Mouse (Mus musculus): ENCODE measurements around the gene Srebf2.

Srebf2 gene

DNA sequence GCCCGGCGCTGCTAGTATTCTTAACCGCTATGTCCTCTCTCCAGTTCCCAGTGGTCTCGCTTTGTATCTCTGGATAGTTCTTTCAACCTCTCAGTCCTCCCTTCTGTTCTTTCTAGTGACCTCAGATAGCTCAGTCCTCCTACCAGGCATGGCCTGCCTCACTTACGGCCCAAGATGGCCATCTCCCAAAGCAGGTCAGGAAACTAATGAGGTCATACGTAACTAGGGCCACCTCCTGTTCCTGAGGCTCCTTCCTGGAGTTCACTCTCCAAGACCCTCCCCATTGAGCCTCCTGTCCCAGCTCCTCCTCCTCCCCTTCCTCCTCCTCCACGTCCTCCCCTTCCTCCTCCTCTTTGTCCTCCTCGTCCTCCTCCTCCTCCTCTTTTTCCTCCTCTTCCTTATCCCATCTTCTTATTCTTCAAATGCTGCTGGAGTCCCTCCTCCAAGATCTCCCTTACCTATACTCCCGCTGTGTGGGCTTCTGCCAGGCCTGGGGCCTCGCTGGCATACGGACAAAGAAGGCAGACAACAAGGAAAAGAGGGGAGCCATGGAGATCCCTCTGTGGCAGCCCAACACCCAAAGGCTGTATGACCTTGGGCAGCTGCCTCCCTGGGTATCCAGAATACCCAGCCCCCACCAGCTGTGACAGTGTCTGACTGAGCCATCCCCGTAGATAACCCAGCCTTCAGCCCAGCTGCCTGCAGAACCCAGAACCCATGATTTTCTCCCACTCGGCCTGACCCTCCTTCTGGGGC is 62.5 kb downstream of the Srebf2 start:
- DNase-seq, result no peak

DNA sequence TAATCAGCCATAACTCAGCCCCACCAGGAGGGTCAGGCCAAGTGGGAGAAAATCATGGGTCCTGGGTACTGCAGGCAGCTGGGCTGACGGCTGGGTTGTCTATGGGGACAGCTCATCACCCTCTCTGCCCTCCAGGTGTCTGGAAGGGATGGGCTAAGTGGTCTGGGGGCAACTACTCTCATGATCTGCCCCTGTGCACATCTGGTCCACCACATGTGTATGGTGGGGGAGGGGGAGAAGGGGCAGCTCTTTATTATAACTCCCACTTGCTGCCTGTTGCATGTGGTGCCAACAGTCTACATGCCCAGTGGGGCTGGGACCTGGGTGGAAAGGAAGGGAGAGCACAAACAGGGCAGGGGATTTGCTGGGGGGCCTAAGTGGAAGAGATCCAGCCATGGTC is 63.8 kb downstream of the Srebf2 start:
- no peak for DNase-seq

DNA sequence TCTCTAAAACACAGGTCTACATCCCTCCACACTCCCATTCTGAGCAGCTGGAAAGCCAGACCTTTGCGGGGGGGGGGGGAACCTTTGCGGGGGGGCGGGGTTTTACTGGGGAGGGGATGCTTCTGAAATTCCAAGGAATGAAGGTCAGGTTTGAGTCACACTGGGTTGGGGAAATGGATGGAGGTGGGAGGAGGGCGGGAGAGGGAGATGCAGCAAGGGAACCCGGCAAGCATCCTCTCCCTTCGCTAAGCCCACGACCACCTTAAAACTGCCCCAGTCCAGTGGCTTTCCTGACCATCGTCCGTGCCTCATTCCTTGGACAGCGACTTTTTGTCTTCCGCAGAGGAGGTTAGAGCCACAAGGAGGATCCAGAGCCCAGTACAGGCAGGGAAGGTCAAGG is 64.3 kb downstream of the Srebf2 start:
- no peak for DNase-seq

DNA sequence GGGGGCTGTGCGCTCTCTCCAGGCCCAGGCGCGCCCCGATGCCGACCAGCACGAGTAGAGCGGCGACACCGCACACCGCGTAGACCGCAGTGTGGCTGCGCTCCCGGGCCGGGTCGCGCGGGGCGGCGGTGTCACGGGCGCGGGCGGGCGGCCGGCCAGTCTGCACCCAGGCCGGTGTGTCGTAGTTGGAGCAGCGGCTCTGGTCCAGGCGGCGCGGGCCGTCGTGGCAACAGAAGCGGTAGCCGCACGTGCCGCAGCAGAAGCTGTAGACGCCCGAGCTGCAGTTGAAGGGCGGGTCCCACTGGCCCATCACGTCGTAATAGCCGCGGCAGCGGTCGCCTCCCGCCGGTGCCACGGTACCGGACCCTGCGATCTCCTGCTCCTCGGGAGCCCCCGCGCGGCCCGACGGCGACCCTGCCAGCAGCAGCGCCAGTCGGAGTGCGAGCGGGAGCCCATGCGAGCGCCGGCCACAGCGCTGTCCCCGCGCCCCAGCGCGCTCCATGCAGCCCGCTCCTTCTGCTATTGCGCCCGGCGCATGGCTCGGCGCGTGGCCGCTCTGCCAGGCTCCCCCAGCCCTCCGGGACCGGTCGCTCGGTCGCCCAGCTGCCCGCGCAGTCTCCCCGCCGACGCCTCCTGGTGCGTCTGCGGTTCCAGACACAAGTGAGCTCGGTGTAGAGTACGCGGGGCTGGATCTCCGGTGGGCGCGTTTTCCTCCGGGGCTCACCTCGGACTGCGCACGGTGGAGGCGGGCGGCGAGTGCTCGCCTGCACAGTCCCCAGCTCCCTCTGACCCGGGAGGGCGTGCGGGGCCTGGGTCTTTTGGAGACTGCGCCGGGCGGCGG is 65.2 kb downstream of the Srebf2 start:
- DNase-seq, result peak; percentile 39

DNA sequence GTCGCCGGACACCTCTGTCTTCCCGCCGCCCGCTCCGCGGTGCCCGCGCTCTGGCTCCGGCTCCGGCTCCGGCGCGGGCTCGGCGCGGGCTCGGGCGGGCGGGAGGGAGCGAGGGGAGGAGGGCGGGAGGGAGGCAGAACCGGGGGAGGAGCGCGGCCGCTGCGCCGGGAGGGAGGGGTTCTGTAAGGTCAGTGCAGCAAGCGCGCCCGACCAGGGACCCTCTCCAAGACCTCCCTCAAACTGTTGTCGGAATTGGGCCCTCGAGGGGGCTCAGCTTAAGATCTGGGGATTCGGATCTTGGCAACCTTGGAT is 65.7 kb downstream of the Srebf2 start, which contains the start of gene Shisa8:
Shisa8 (minus strand) TSS at position 64 of the 312 bp plus-strand sequence.
- no peak for DNase-seq

DNA sequence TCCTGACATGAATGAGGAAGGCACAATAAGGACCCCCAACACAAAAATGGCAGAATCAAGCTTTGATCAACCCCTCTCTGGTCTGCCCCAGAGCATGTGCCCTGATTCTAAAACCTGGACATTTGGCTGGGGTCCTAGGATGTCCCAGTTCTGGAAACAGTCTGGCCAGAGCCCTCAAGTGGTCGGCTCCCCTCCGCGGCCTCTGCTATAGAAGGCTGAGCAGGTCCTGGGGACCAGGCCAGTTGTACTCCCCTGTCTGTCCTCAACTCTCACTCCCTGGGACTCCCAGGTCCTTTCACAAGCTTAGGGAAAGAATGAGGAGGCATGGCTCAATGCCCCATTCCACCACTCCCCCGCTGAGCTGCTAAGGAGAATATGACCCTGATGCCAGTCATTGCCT is 66.2 kb downstream of the Srebf2 start:
- DNase-seq, result no peak

DNA sequence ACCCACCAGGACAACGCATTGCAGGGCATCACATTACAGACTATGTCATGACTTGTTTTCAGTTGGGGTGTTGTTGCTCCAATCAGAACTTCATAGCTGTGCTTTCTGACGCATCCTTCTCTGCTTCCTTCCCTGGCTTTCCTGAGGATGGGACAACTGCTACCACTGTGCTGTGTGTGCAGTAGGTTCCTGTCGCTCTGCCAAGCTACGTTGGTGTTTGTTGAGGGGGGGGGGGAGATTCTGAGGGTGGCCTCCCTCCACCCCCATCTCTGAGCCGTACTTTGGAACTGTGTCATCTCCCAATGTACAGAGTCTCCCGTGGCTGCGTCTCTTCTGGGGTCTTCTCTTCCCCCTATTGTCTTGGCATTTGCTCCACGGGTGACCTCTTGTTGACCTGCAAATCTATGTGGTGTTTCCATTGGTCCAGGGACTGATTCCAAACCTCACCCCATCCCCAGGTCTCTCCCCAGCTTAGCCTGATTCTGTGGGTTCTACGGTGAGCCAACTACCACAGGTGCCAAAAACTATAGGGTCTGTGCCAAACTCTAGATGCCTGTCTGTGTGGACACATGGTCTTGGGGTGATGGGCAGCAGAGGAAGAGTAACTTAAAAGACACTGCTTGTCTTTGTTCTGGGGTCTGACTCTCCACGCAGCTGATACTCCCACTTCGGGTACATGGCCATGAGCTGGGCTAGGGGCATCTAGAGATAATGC is 68.5 kb downstream of the Srebf2 start:
- no peak for DNase-seq

DNA sequence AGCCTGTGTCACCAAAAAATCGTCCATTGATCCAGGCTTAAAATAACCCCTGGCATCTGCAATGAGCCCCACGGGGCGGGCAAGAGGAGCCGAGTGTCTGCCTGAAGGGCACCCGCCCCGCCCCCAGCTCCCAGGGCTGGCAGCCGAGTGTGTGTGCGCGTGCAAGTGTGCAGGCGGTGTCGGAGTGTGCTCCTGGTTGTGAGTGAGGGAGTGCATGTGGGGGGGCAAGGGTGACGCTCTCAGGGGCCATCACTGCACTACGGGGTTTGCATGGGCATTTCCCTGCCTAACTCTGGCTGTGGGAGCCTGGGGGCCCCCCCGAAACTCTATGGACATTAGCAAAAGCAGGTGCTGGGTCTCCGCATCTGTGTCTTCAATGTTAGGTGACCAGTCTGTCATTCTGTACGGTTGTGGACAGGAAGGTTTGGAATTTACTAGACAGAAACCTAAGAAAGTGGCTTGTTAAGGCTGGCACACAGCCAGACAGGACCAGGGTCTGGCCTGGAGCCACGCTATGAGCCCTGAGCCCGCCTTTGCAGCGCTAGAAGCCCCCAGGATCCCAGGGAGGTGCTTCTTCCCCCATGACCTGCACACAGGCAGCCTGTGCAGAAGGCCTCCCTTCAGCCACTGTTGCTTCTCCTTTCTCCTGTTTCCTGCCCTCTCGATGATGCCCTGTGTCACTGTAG is 69.3 kb downstream of the Srebf2 start:
- no peak for DNase-seq

DNA sequence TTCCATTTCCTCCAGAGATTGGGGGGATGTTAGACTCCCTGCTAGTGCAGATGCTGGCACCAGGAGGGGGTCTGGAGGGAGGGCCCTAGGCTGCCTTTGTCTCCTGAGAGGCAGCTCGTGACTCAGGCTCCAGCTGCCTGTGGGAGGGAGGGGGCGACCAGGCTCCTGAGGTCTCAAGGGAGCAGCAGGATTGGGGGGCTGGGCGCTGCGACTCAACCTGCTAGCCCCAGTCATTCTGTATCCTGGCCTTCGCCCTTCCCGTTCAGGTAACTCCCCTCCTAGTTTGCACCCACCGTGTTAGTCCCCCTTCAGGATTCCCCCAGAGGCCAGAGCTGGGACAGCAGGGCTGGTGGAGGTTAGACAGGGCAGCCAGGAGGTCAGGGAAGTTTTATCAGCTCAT is 70.1 kb downstream of the Srebf2 start:
- DNase-seq, result no peak

DNA sequence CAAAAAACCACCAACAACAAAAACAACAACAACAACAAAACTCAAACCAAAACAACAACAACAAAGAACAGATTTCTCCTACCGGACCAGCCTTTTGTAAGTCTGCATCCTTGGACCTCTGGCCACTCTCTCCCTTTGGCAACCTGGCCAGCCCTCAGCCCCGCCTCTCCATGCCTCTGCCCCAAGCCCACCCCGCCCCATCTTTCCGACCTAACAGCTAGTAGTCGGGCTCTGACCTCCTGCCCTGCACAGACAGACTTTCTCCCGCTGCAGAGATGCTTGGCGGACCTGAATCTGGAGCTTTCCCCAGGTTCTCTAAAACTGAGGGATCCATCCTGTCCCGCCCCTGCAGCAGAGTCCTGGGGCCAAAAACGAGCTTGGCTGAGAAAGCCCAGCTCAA is 71.0 kb downstream of the Srebf2 start:
- DNase-seq, result no peak

DNA sequence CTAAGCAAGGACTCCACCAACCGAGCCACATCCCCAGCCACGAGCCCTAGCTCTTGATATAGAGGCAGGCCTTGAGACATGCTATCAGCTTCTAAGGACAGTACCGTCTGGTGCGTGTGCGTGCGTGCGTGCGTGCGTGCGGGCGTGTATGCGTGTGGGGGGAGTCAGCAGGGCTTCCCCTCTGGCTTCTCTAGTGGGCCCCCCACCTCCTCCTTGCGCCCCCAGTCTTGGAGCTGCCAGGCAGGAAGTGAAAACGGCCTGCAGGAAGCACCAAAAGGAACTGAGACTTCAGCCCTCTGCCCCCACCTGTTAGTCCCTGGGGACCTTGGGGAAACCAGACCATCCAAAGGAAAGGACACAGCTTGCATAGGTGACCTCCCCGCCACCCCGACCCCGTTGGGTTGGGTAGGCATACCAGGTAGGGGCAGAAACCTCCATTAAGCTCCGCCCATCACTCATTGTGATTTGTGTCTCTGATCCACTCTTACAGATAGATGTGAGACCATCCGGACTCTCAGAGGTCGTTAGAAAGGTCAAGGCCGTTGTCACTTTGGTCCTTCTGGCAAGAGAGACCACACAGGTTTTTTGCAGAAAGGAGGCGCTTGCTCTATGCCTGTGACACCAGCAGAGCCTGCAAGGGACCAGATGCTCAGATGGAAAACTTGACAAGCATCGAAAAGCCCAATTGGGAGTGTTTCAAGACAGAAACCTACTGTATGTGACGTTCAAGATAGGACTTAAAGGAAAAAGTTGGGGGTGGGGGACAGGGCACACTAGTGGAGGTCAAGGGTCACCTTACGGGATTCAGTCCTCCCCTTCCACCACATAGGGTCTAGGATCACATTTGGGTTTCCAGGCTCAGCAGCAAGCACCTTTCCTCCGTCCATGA is 72.0 kb downstream of the Srebf2 start:
- peak; percentile 28 for DNase-seq

DNA sequence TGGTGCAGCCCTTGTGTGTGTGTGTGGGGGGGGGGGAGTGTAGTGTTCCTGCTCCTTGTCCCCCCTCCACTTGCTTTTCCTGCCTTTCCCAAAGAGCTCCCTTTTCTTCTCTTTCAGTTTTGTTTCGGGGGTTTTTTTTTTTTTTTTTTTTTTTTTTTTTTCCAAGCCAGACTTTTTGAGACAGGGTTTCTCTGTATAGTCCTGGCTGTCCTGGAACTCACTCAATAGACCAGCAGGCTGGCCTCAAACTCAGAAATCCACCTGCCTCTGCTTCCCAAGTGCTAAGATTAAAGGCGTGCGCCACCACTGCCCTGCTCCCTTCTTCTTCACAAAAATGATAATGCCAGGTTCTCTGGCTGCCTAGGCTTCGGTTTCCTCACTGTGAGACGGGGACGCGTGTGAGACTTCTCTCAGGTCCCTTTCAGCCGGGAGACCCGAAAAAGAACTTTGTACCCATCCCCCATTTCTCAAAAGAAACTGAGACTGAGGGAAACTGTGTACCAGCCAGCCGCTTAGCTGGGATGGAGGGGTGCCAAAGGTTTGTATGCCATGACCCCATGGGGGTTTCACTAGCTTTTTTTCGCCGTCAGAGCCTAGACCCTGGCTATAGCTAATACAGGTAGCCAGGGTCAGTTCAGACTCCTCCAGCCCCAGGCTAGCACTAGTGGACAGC is 73.2 kb downstream of the Srebf2 start:
- no peak for DNase-seq

DNA sequence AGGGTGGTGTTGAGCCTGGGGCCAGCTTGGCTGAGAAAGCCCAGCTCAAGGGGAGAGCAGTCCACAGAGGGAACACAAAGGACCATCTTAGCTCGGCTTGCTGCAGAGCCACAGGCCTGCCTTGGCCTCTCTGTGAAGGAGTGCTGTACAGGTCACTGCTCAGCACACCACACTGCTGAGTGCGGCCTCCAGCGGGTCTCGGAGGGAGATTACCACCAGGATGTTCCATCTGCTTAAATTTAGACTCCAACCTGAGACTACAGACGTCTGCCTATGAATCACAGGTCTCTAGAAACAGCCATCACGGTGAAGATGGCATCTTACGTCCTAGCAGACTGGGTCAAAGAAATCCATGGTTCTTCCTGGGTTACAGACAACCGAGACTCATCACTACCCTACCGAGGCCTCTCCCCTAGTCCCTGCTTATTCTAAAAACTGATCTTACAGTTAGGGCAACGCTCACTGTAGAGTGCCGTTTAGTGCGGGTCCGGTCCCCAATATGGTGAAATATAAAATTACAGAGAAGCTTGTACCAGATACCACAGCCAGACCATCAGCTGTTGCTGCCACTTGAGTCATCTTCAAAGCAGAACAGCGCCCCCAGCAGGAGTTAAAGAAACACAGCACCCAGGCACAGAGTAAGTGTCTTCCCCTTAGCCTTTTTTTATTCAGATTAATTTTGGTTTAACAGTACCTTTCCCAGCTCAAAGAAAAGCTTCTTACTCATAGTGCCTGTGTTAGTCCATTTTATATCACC is 74.3 kb downstream of the Srebf2 start:
- DNase-seq, result no peak

DNA sequence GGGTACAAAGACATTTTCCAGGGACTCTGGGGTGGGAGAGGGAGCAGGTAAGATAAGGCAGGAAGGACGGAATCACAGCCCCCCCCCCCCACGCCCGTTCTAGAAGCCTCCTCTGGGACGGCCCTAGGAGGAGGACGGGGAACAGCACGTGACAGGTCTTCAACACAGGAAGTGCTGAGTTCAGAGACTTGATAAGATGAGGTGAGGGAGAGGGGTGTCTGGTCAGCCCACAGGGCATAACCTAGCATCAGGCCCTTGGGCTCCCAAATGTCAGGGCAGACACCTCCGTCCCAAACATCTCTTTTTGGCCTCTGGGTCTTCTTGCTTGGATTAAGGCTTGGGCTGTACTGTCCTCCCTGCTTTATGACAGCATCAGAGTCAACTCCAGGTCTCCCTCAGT is 76.3 kb downstream of the Srebf2 start:
- no peak for DNase-seq

DNA sequence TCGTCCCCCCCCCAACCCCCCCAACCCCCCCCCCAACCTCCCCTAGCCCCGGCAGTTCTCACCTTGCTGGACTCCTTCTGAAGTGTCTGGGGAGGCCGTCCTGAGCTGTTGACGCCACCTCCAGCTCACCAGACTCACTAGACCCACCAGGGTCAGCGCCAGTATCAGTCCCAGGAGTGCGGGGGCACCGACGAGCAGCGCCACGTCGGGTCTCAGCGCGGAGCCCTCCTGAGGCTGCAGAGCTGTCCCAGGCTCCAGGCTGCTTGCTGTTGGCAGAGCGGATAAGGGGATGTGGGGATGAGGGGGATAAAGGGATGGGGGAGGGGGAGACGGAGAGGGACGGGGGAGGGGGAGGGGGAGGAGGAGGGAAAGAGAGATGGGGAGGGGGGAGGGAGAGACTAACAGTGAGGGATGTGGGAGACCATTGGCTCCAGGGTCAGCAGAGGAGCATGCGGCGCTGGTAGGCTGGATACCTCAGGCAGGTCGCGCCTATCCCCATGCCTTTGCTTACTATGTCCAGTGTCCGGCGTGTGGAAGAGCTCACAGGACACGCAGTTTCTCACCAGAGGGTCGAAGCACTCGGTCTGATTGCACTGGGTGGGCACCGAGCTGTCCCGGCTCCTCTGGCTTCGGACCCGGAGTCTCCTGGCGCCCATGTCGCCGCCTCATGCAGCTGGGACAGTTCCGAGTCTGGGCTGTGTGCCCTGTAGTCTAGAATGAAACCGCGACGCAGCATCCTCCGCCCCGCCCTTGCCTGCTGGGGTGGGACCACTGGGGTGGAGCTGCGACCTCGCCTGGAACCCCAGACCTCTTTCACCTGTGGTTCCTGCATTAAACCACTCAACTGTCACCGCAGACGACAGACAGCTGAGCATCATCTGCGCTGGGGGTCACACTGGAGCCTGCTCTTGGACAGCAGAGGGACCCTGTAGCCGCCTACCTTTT is 76.9 kb downstream of the Srebf2 start, which contains the start of gene Tnfrsf13c:
Tnfrsf13c (minus strand) TSS at position 713 of the 945 bp plus-strand sequence.
- peak; percentile 64 for DNase-seq

DNA sequence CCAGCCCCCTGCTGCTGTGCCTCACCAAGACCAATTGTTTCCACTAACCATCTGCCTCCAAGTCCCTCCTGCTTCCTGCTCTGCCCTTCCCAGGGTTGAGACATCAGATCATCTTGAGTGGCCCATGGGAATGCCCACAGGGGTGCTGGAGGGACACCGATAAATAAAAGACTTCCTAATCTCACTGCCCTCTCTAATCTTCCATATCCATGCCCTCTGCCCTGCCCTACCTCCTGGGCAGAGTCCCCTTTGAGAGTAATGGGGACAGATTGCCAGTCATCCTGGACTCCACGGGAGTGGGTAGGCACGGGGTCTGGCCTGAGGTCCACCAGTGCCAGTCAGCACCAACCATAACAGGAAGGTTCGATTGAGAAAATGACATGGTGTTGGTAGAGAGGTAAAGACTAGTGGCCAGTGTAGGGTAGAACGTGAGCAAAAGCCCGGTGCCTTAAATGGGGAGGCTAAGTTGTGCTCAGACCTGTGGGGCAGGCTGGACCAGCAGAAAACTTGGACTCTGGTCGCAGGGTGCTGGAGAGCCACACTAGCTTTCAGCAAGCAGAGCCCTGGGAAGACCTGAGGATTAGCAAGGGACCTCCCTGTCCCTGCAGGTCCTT is 77.7 kb downstream of the Srebf2 start:
- no peak for DNase-seq

DNA sequence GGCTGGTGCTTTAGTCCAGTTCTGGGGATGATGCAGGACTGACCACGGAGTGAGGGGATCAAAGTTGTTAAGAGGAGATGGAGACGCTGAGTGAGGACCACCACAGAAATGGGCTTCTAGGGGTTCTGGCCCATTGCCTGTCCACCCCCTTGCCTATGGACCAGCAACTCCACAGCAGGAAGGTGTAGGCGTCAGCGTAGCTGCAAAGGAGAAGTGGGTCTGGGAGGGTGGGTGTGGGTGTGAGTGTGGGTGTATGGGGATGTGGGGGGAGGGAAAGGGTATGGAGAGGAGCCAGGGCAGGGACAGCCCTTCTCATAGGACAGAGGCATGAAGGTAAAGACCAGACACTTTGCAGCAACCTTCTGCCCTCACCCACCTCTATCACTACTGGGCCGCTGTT is 78.8 kb downstream of the Srebf2 start:
- no peak for DNase-seq

DNA sequence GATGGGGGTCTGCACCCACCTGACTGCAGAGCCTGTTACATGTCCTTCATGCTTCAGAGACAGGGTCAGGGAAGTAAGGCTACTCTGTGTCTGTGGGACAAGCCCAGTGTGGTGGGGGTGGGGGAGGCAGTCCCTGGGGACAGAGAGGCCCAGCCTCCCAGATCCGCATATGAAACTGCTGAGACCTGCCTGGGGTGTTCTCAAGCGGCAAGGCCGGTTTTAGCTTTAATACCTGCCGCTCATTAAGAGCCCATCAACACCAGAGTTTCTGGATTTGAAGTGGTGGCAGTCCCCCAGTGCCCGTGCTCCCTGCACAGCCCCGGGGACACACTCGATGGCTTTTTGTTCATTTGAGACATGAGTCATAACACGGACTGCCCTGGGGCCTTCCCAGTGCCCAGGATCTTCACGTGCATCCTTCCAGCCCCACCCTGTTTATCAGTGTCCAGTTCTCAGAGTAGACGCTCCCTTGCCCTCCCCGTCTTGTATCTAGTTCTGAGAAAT is 82.6 kb downstream of the Srebf2 start:
- DNase-seq, result no peak

DNA sequence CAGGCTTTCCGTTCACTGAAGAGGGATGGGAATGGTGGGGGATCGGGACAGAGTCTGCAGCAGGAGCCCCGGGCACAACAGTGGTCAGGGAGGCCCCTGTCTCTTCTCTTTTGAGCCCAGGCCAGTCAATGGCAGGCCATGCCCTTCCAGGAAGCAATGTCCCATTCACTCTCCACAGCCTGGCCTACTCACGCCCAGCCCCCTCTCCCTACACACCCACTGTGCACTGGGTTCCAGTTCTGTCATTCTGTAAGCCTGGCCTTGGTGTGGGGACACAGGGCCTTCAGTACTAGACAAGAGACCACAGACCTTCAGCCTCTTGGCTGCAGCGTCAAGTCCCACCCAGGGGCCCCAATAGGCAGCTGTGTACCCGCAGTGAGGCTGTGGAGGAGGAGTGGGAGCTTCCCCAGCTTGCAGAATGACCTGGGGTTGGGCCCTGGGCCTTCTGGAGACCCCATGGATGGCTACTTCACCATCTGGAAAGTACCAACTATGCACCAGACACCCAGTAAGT is 83.2 kb downstream of the Srebf2 start:
- DNase-seq, result no peak
